Mouse (Mus musculus): Measurements from ENCODE around the gene Ica1. TPM values are rescaled to one million over a fixed set of nuclear protein-coding genes. Genes with fewer than 3 reads are reported as not detected.

Gene Ica1
- total and polyA plus RNA-seq, 3 experiments = 0.36 TPM; not detected in 2

DNA sequence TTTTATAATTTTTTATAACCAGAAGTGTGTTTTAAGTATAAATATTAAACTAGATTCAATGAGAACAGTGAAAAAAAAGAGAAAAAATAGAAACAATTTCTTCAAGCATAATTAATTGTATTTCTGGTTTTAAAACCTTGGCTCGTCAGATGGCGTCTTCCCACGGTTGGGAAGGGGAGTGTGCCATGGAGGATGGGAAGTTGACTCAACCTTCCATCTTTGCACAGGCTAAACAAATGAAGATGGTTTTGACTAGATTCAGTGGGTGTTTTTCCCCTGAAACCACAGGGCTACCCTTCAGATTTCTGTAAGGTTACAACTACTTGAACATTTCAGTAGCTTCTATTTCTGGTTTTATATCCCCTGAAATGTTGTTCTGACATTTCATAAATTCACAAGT is 12.5 kb downstream of the Ica1 start:
- no peak overlapping the region for H3K4me3 ChIP-seq (ENCODE audit: control insufficient read depth in 1 of 2, insufficient read depth in 1 of 2, low read depth in 2 of 2, low read length in 2 of 2)
- no peak for DNase-seq (ENCODE audit: low read depth, low spot score)
- H3K9ac ChIP-seq (ENCODE audit: control insufficient read depth, low read depth, low read length, poor library complexity, severe bottlenecking) = no peak overlapping the region
- TF ChIP-seq USF2 (IDR thresholded peaks at IDR 0.05; ENCODE audit: borderline replicate concordance in 1 of 2, insufficient read depth in 1 of 2, low read depth in 1 of 2, low read length in 2 of 2) (no peak), MXI1 (IDR thresholded peaks at IDR 0.05; ENCODE audit: low read depth, low read length) (no peak), TCF12 (IDR thresholded peaks at IDR 0.05; ENCODE audit: low read depth, low read length) (no peak), NELFE (IDR thresholded peaks at IDR 0.05; ENCODE audit: low read depth, low read length) (no peak), NRF1 (IDR thresholded peaks at IDR 0.05; ENCODE audit: insufficient read depth, low read depth, low read length, poor library complexity, severe bottlenecking) (no peak), ETS1 (IDR thresholded peaks at IDR 0.05; ENCODE audit: low read depth, low read length) (no peak), POLR2AphosphoS5 (IDR thresholded peaks at IDR 0.05; ENCODE audit: borderline replicate concordance, low read depth, low read length) (no peak), JUND (IDR thresholded peaks at IDR 0.05; ENCODE audit: low read depth, low read length) (no peak), MAZ (IDR thresholded peaks at IDR 0.05; ENCODE audit: low read depth, low read length) (no peak), CHD1 (IDR thresholded peaks at IDR 0.05; ENCODE audit: low read depth, low read length) (no peak), SMC3 (IDR thresholded peaks at IDR 0.05; ENCODE audit: low read depth, low read length) (no peak), POLR2AphosphoS2 (IDR thresholded peaks at IDR 0.05; ENCODE audit: low read length) (no peak), ELF1 (IDR thresholded peaks at IDR 0.05; ENCODE audit: low read depth, low read length) (no peak), TBP (IDR thresholded peaks at IDR 0.05; ENCODE audit: low read depth, low read length) (no peak), CHD2 (IDR thresholded peaks at IDR 0.05; ENCODE audit: low read length) (no peak), GATA1 (IDR thresholded peaks at IDR 0.05; ENCODE audit: low read depth, low read length) (no peak), RCOR1 (IDR thresholded peaks at IDR 0.05; ENCODE audit: low read depth, low read length) (no peak)
- H3K27ac ChIP-seq (ENCODE audit: control insufficient read depth, low read depth, low read length) = no peak overlapping the region
- H3K9me3 ChIP-seq (replicated peaks; ENCODE audit: insufficient read depth, low read length) = no peaks in the 10 kb centered on the region
- H3K79me2 ChIP-seq (ENCODE audit: control insufficient read depth, insufficient read depth, low read length, poor library complexity) = no peaks in the 10 kb centered on the region
- peaks cover 0 to 5% of the 10 kb centered on the region in 2 experiments; a peak in 3 of 4 replicates for H3K4me1 ChIP-seq (ENCODE audit: control insufficient read depth in 1 of 2, insufficient read depth in 2 of 2, low read length in 2 of 2)
- peaks cover 0 to 7% of the 10 kb centered on the region in 2 experiments; a peak in 2 of 4 replicates for H3K36me3 ChIP-seq (ENCODE audit: control insufficient read depth in 1 of 2, insufficient read depth in 2 of 2, low read length in 2 of 2)
- no peaks in the 10 kb centered on the region for H3K27me3 ChIP-seq (ENCODE audit: control insufficient read depth in 1 of 2, insufficient read depth in 2 of 2, low read length in 2 of 2)

DNA sequence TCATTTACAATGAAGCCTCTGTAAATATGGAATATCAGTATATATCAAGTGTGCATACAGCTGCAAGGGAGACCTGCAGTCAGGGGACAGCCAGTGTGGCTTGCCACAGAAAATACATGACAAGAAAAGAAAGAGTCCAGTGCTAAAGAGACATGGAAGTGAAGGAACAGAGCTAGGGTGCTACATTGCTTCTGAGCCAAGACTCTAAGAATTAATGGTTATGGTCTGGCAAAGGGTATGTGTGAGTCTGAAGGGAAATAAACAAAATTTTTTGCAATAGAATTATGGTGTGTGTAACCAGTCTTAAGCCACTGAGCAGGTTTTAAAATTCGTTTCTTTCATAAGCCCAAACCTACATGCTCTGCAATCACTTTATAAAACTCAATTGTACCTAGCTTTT is 13.2 kb downstream of the Ica1 start:
- Histone ChIP-seq H3K9me3 (replicated peaks; ENCODE audit: insufficient read depth, low read length) (no peaks in the 10 kb centered on the region), H3K4me1 (ENCODE audit: control insufficient read depth in 1 of 2, insufficient read depth in 2 of 2, low read length in 2 of 2) (peaks cover 2 to 3% of the 10 kb centered on the region in 2 experiments; a peak in 3 of 4 replicates), H3K36me3 (ENCODE audit: control insufficient read depth in 1 of 2, insufficient read depth in 2 of 2, low read length in 2 of 2) (peaks cover 0 to 10% of the 10 kb centered on the region in 2 experiments; a peak in 2 of 4 replicates), H3K4me3 (ENCODE audit: control insufficient read depth in 1 of 2, insufficient read depth in 1 of 2, low read depth in 2 of 2, low read length in 2 of 2) (no peak overlapping the region), H3K9ac (ENCODE audit: control insufficient read depth, low read depth, low read length, poor library complexity, severe bottlenecking) (no peak overlapping the region), H3K79me2 (ENCODE audit: control insufficient read depth, insufficient read depth, low read length, poor library complexity) (no peaks in the 10 kb centered on the region), H3K27me3 (ENCODE audit: control insufficient read depth in 1 of 2, insufficient read depth in 2 of 2, low read length in 2 of 2) (no peaks in the 10 kb centered on the region), H3K27ac (ENCODE audit: control insufficient read depth, low read depth, low read length) (no peak overlapping the region)
- DNase-seq (ENCODE audit: low read depth, low spot score) = no peak
- no peak for TF ChIP-seq MAZ (IDR thresholded peaks at IDR 0.05; ENCODE audit: low read depth, low read length)
- TF ChIP-seq GATA1 (IDR thresholded peaks at IDR 0.05; ENCODE audit: low read depth, low read length) = no peak
- no peak for TF ChIP-seq POLR2AphosphoS2 (IDR thresholded peaks at IDR 0.05; ENCODE audit: low read length)
- no peak for TF ChIP-seq CHD1 (IDR thresholded peaks at IDR 0.05; ENCODE audit: low read depth, low read length)
